Mouse (Mus musculus) liver, embryonic 16.5 days (tissue): ENCODE results near the gene Timm10b. TPM values are rescaled to one million over a fixed set of nuclear protein-coding genes. Genes with fewer than 3 reads are reported as not detected.

Experiments
- ATAC-seq: fragments of 200-750 bp; cut with Nextera tagmentation; 2 replicates; pipeline ENCODE4 v1.8.0; 2017; ENCODE audit warnings: low read depth, mild to moderate bottlenecking, moderate number of reproducible peaks, moderate library complexity
- H3K27ac ChIP-seq: fragments of 300-500 bp; sonication (generic); 2 replicates; pipeline ENCODE4 v1.5.1; 2014; ENCODE audit warnings: mild to moderate bottlenecking, low read length
- H3K27me3 ChIP-seq: fragments of 300-500 bp; sonication (generic); 2 replicates; pipeline ENCODE4 v1.6.1; 2014; ENCODE audit warnings: low read depth, low read length, mixed read lengths; ENCODE audit not compliant: control insufficient read depth, insufficient read depth
- H3K36me3 ChIP-seq: fragments of 300-500 bp; sonication (generic); 2 replicates; pipeline ENCODE4 v1.6.1; 2014; ENCODE audit warnings: mild to moderate bottlenecking; ENCODE audit not compliant: control insufficient read depth, insufficient read depth
- H3K4me1 ChIP-seq: fragments of 300-500 bp; sonication (generic); 2 replicates; pipeline ENCODE4 v1.6.1; 2014; ENCODE audit warnings: low read depth, low read length, mixed read lengths; ENCODE audit not compliant: control insufficient read depth
- H3K4me2 ChIP-seq: fragments of 300-500 bp; sonication (generic); 2 replicates; pipeline ENCODE4 v1.6.1; 2014; ENCODE audit warnings: low read depth, low read length, mixed read lengths
- H3K4me3 ChIP-seq: fragments of 300-500 bp; sonication (generic); 2 replicates; pipeline ENCODE4 v1.5.1; 2014; ENCODE audit warnings: low read depth, mild to moderate bottlenecking, low read length
- H3K9ac ChIP-seq: fragments of 300-500 bp; sonication (generic); 2 replicates; pipeline ENCODE4 v1.6.1; 2014; ENCODE audit warnings: low read depth, low read length
- H3K9me3 ChIP-seq: fragments of 300-500 bp; sonication (generic); replicated peaks from 2 replicates; pipeline ENCODE4 v1.6.1; 2016; ENCODE audit warnings: low read length; ENCODE audit not compliant: control insufficient read depth
- WGBS: fragments of 180-500 bp; shearing (Covaris S2); extraction: QIAGEN DNeasy Blood & Tissue Kit; methylation state at CpG from one replicate; pipeline ENCODE4 v1.1.7; 2014; ENCODE audit not compliant: insufficient replicate concordance; 5-methylcytosine and 5-hydroxymethylcytosine counted together
- polyA plus RNA-seq: library from polyadenylated mRNA; unstranded; fragments of >200 nt; fragmentation: Nextera tagmentation; extraction: Ambion mirVana; gene quantifications from 2 replicates; pipeline ENCODE4 v1.2.1, GENCODE M21; 2015

Timm10b gene
- polyA plus RNA-seq, 1 experiment from 2014 or later: 91.7 TPM

DNA sequence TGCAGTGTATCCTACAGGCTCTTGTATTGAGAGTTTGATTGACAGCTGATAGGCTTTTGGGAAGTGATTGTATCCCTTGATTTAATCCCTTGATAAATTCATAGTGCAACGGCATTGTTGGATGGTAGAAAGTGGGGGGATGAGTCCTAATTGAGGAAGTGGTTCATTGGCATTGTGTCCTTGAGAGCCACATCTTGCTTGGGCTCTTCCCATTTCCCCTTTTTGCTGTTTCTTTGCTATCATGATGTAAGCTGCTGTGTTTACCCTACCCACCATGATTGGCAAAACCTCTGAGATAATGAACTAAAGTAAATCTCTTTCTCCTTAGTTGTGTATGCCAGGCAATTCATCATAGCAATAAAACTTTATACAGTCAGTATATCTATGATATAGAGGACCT is 51.0 kb downstream of the Timm10b start:
- H3K4me2 ChIP-seq: no peak overlapping the region
- H3K4me1 ChIP-seq: no peaks in the 10 kb centered on the region
- H3K27ac ChIP-seq: no peak overlapping the region
- ATAC-seq: no peak
- H3K4me3 ChIP-seq: no peak overlapping the region
- H3K36me3 ChIP-seq: no peaks in the 10 kb centered on the region
- no peaks in the 10 kb centered on the region for H3K9me3 ChIP-seq
- no peaks in the 10 kb centered on the region for H3K27me3 ChIP-seq
- WGBS: 6% methylated on average over 1 of the region's 1 CpGs
- no peak overlapping the region for H3K9ac ChIP-seq

Other genes with a start within 250 kb of the Timm10b start
- gene Fam160a2, start 240.0 kb upstream of the Timm10b start, polyA plus RNA-seq: 13.7 and 13.8 TPM in 2 replicates
- gene Cnga4, start 235.5 kb upstream of the Timm10b start, polyA plus RNA-seq: not detected in 2 replicates
- not detected in 2 replicates for gene Cckbr, start 214.3 kb upstream of the Timm10b start, polyA plus RNA-seq
- 4.0 and 5.2 TPM in 2 replicates for gene Cavin3, start 157.8 kb upstream of the Timm10b start, polyA plus RNA-seq
- 21.3 and 21.9 TPM in 2 replicates for gene Smpd1, start 85.7 kb upstream of the Timm10b start, polyA plus RNA-seq
- 1.9 and 3.3 TPM in 2 replicates for gene Apbb1, start 58.4 kb upstream of the Timm10b start, polyA plus RNA-seq
- gene Hpx, start 39.9 kb upstream of the Timm10b start, polyA plus RNA-seq: 451 and 504 TPM in 2 replicates
- gene Trim3, start 6.5 kb upstream of the Timm10b start, polyA plus RNA-seq: 3.1 and 4.6 TPM in 2 replicates
- 11.0 and 11.2 TPM in 2 replicates for gene Arfip2, start 360 bp downstream of the Timm10b start, polyA plus RNA-seq
- 4.1 and 17.0 TPM in 2 replicates for gene Gm45799, start 496 bp downstream of the Timm10b start, polyA plus RNA-seq
- gene Dnhd1, start 10.8 kb downstream of the Timm10b start, polyA plus RNA-seq: 0.13 and 0.16 TPM in 2 replicates
- gene Ilk, start 96.5 kb downstream of the Timm10b start, polyA plus RNA-seq: 114 and 116 TPM in 2 replicates
- gene Rrp8, start 97.3 kb downstream of the Timm10b start, polyA plus RNA-seq: 11.0 and 11.5 TPM in 2 replicates
- gene Taf10, start 104.3 kb downstream of the Timm10b start, polyA plus RNA-seq: 82.4 and 84.8 TPM in 2 replicates
- gene Tpp1, start 112.2 kb downstream of the Timm10b start, polyA plus RNA-seq: 65.0 and 73.5 TPM in 2 replicates
- gene Dchs1, start 147.6 kb downstream of the Timm10b start, polyA plus RNA-seq: 0.77 and 0.91 TPM in 2 replicates
- 204 and 210 TPM in 2 replicates for gene Mrpl17, start 171.0 kb downstream of the Timm10b start, polyA plus RNA-seq